Mouse (Mus musculus) lung, adult 2 months (tissue): Measurements from ENCODE around the gene Nkx2-5.

Source experiments
- CTCF ChIP-seq: fragments of 200-500 bp; IDR thresholded peaks from 2 replicates; pipeline ENCODE4 v1.5.1; 2011; ENCODE audit warnings: mild to moderate bottlenecking, low read length, control low read depth; ENCODE audit not compliant: insufficient read depth
- POLR2A ChIP-seq: fragments of 200-500 bp; IDR thresholded peaks from 2 replicates; pipeline ENCODE4 v1.6.1; 2011; ENCODE audit warnings: low read depth, mild to moderate bottlenecking, control low read depth, low read length, borderline replicate concordance; ENCODE audit errors: extremely low read depth

- TF ChIP-seq CTCF (no peak), POLR2A (no peak)
Observed at GRCm38 (mm10) chr17:26851136-26851460, 6.3 kb upstream of the Nkx2-5 start.
